ENCODE assay signal across 20 mouse cellular contexts in the genomic region with DNA sequence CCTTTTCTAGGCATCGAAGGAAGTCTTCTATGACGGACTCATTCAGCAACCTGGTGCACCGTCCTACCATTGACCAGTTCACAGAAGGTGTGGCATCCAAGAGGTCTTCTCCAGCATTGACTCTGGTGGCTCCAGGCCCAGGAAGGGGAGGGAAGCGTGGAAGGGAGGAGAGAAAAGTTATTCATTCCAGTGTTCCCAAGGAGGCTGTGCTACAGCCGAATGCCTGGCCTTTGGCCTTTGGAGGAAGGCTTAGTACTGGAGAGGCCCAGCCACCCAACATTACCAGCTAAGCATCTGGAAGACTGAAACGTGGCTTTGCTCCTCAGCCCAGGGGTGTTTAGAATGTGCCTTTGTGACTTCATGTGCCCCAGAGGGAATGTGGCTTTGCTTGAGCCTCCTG.
"Had no signal": no experiment of that assay in that cellular context is flagged by ENCODE, and none has a peak within 500 bp of the region (broad histone marks: within the 10 kb centered on the region; RNA-seq: fewer than 3 reads in every experiment).

No protein-coding gene starts in this region.

- H3K36me3 ChIP-seq: limb, embryonic 10.5 days; limb, embryonic 13.5 days; lung, embryonic 15.5 days; midbrain, embryonic 10.5 days; midbrain, embryonic 13.5 days; neural tube, embryonic 13.5 days had no signal

- H3K4me1 ChIP-seq: limb, embryonic 13.5 days; lung, embryonic 15.5 days; midbrain, embryonic 13.5 days; neural tube, embryonic 13.5 days had no signal

- H3K27me3 ChIP-seq: limb, embryonic 13.5 days; lung, embryonic 15.5 days; midbrain, embryonic 13.5 days; neural tube, embryonic 13.5 days had no signal

- H3K9ac ChIP-seq: limb, embryonic 13.5 days; liver, embryonic 14.5 days; lung, embryonic 15.5 days; midbrain, embryonic 13.5 days; neural tube, embryonic 13.5 days had no signal

- H3K4me2 ChIP-seq: limb, embryonic 13.5 days; lung, embryonic 15.5 days; midbrain, embryonic 13.5 days; neural tube, embryonic 13.5 days had no signal

- H3K27ac ChIP-seq: hindbrain, postnatal 0 days; limb, embryonic 10.5 days; limb, embryonic 13.5 days; liver, embryonic 14.5 days; lung, embryonic 15.5 days; midbrain, embryonic 10.5 days; midbrain, embryonic 13.5 days; neural tube, embryonic 13.5 days had no signal

- H3K9me3 ChIP-seq: limb, embryonic 10.5 days; limb, embryonic 13.5 days; lung, embryonic 15.5 days; megakaryocyte, embryonic 14.5 days; midbrain, embryonic 10.5 days; midbrain, embryonic 13.5 days; neural tube, embryonic 13.5 days had no signal

- H3K4me3 ChIP-seq: limb, embryonic 10.5 days; limb, embryonic 13.5 days; lung, embryonic 15.5 days; megakaryocyte, embryonic 14.5 days; midbrain, embryonic 10.5 days; midbrain, embryonic 13.5 days; myocyte; neural tube, embryonic 13.5 days had no signal

- DNase-seq: lung, adult 18-20 months; lung, postnatal 10 days; lung, postnatal 36 days; retina, postnatal 1 day; right cerebral cortex, postnatal 25 days; thymus, adult 18-20 months; thymus, postnatal 36 days had no signal

- ATAC-seq: hindbrain, postnatal 0 days; inflammation-experienced regulatory T-cells, adult 6 months; intestine, embryonic 16.5 days; midbrain, embryonic 13.5 days; midbrain, embryonic 16.5 days had no signal
